19 mouse cellular contexts compared by ENCODE assay signal in the genomic region with DNA sequence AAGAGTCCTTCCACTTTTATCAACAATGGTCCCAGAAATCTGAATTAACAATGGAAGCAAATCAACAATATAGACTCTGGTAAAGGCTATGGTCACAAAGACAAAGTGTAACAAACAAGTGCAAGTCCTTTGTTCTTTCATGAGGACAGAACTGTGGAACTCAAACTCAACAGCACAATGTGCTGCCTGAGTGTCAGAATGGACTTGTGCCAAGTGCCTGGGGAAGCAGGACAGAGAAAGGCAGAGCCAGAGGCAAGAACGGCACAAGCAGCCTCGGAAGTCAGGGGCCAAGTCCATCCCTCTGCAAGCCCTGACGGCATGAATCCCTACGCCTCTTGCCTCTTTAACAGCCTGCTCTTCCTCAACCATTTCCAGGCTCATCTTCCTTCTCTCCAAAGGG. TPM values are rescaled to one million over a fixed set of nuclear protein-coding genes. Genes with fewer than 3 reads are reported as not detected.
A peak's percentile ranks its signal among the peaks of the same experiment; 100 is the strongest.
DNase-seq lines count a peak whose midpoint lies in the region; ATAC-seq lines count a peak whose summit lies in the region.
"Had no signal": no experiment of that assay in that cellular context is flagged by ENCODE, and none has a peak within 500 bp of the region (broad histone marks: within the 10 kb centered on the region; RNA-seq: fewer than 3 reads in every experiment).

No protein-coding gene starts in this region.

- H3K9me3 ChIP-seq in hindbrain, embryonic 16.5 days (ENCODE audit: control insufficient read depth, low read length), result no peaks in the 10 kb centered on the region
- H3K9me3 ChIP-seq in hindbrain, embryonic 14.5 days (ENCODE audit: control insufficient read depth, low read length), result no peaks in the 10 kb centered on the region
- H3K9me3 ChIP-seq: forebrain, embryonic 13.5 days; hindbrain, embryonic 12.5 days had no signal

- DNase-seq in adrenal gland, postnatal 14 days, result peak; percentile 15
- DNase-seq in adrenal gland, postnatal 4 days (ENCODE audit: low spot score in 2 of 2), result no peak
- DNase-seq in hindbrain, embryonic 14.5 days (ENCODE audit: low spot score), result no peak
- DNase-seq in right cerebral cortex, postnatal 10 days (ENCODE audit: low spot score in 2 of 2), result peak; percentile 29 to 40
- DNase-seq in right cerebral cortex, postnatal 4 days, result no peak
- no peak for DNase-seq in thymus, postnatal 36 days
- DNase-seq in frontal cortex, postnatal 36 days (ENCODE audit: low spot score in 2 of 2), result no peak
- DNase-seq: cerebellum, adult 8-10 months; kidney, adult 11 months; kidney, postnatal 10 days; lung, postnatal 10 days; thymus, postnatal 4 days had no signal

- no peak overlapping the region for H3K27ac ChIP-seq in hindbrain, embryonic 16.5 days (ENCODE audit: low read depth, low read length)
- H3K27ac ChIP-seq in hindbrain, embryonic 14.5 days, result no peak overlapping the region
- H3K27ac ChIP-seq: forebrain, embryonic 13.5 days; hindbrain, embryonic 12.5 days; liver, embryonic 14.5 days had no signal

- no peak overlapping the region for H3K4me2 ChIP-seq in hindbrain, embryonic 16.5 days (ENCODE audit: low read length)
- no peak overlapping the region for H3K4me2 ChIP-seq in hindbrain, embryonic 14.5 days (replicated peaks)
- H3K4me2 ChIP-seq: forebrain, embryonic 13.5 days; hindbrain, embryonic 12.5 days had no signal

- peaks cover 8% of the 10 kb centered on the region for H3K36me3 ChIP-seq in hindbrain, embryonic 16.5 days (ENCODE audit: control insufficient read depth, insufficient read depth, low read length)
- H3K36me3 ChIP-seq in hindbrain, embryonic 14.5 days (replicated peaks; ENCODE audit: control insufficient read depth, insufficient read depth), result peaks cover 60% of the 10 kb centered on the region

- ATAC-seq in hindbrain, embryonic 16.5 days, result peak; percentile 64
- ATAC-seq in hindbrain, embryonic 14.5 days (ENCODE audit: low FRiP score), result no peak
- ATAC-seq: activated CD4-positive, CD25-positive, alpha-beta regulatory T cell, adult 4 months; forebrain, embryonic 13.5 days had no signal

- no peaks in the 10 kb centered on the region for H3K27me3 ChIP-seq in hindbrain, embryonic 16.5 days (replicated peaks; ENCODE audit: control insufficient read depth, insufficient read depth, low read length)
- no peaks in the 10 kb centered on the region for H3K27me3 ChIP-seq in hindbrain, embryonic 14.5 days (ENCODE audit: control insufficient read depth, insufficient read depth, low read length)
- H3K27me3 ChIP-seq: CH12.LX; forebrain, embryonic 13.5 days; hindbrain, embryonic 12.5 days had no signal

- H3K4me1 ChIP-seq in hindbrain, embryonic 16.5 days (ENCODE audit: control insufficient read depth, insufficient read depth, low read depth, low read length), result no peaks in the 10 kb centered on the region
- H3K4me1 ChIP-seq in hindbrain, embryonic 14.5 days (replicated peaks; ENCODE audit: control insufficient read depth, insufficient read depth, low read length), result no peaks in the 10 kb centered on the region
- H3K4me1 ChIP-seq: forebrain, embryonic 13.5 days; hindbrain, embryonic 12.5 days had no signal

- WGBS in hindbrain, embryonic 16.5 days, result 63% methylated on average over 4 of the region's 4 CpGs
- 74% methylated on average over 4 of the region's 4 CpGs for WGBS in hindbrain, embryonic 14.5 days

- no peak overlapping the region for H3K9ac ChIP-seq in hindbrain, embryonic 16.5 days (ENCODE audit: low read depth, low read length)
- no peak overlapping the region for H3K9ac ChIP-seq in hindbrain, embryonic 14.5 days
- H3K9ac ChIP-seq: forebrain, embryonic 13.5 days; hindbrain, embryonic 12.5 days; liver, embryonic 14.5 days had no signal

- no peak overlapping the region for H3K4me3 ChIP-seq in hindbrain, embryonic 16.5 days (ENCODE audit: low read length)
- H3K4me3 ChIP-seq in hindbrain, embryonic 14.5 days (replicated peaks; ENCODE audit: low read length), result no peak overlapping the region
- H3K4me3 ChIP-seq: forebrain, embryonic 13.5 days; hindbrain, embryonic 12.5 days; myocyte had no signal

RNA-seq across cellular contexts. Expression of gene Mtr, which starts 13.9 kb away (rescaled TPM):
- total RNA-seq in adrenal gland, postnatal 14 days (2021), result 22.3 and 26.2 TPM in 2 replicates
- 10 to 100 TPM; 25.0 to 29.9 TPM for total RNA-seq in adrenal gland, postnatal 4 days (2021)
- 3.1 and 3.4 TPM in 2 replicates for polyA plus RNA-seq in hindbrain, embryonic 16.5 days (2015; fragmentation: Nextera tagmentation; extraction: Ambion mirVana)
- polyA plus RNA-seq in hindbrain, embryonic 14.5 days (2014; fragmentation: Nextera tagmentation; extraction: Ambion mirVana), result 5.0 and 5.6 TPM in 2 replicates

Comparison
In these comparisons a context has a peak if more than half of its experiments do, and no peak if none do; other contexts are left out.
1. DNase-seq: peak in adrenal gland, postnatal 14 days (single experiment) and right cerebral cortex, postnatal 10 days (2 of 2); none in adrenal gland, postnatal 4 days (0 of 2), hindbrain, embryonic 14.5 days (single experiment), right cerebral cortex, postnatal 4 days (single experiment), thymus, postnatal 36 days (0 of 2) and frontal cortex, postnatal 36 days (0 of 2).